Mouse (Mus musculus) embryonic facial prominence, embryonic 10.5 days (tissue): ENCODE measurements around the gene Ptchd4. TPM values are rescaled to one million over a fixed set of nuclear protein-coding genes. Genes with fewer than 3 reads are reported as not detected.

Experiments used
- DNase-seq: peaks from one replicate; pipeline ENCODE4 v3.0.0-alpha.2; 2017; ENCODE audit warnings: low spot score
- H3K27ac ChIP-seq: fragments of 300-500 bp; sonication (generic); replicated peaks from 2 replicates; pipeline ENCODE4 v1.5.1; 2016; ENCODE audit warnings: mild to moderate bottlenecking
- H3K27me3 ChIP-seq: fragments of 300-500 bp; sonication (generic); replicated peaks from 2 replicates; pipeline ENCODE4 v1.6.1; 2016; ENCODE audit warnings: low read depth, mild to moderate bottlenecking; ENCODE audit not compliant: poor library complexity, severe bottlenecking
- H3K36me3 ChIP-seq: fragments of 300-500 bp; sonication (generic); replicated peaks from 2 replicates; pipeline ENCODE4 v1.6.1; 2016; ENCODE audit warnings: mild to moderate bottlenecking, moderate library complexity
- H3K4me1 ChIP-seq: fragments of 300-500 bp; sonication (generic); 2 replicates; pipeline ENCODE4 v1.6.1; 2016
- H3K4me3 ChIP-seq: fragments of 300-500 bp; sonication (generic); 2 replicates; pipeline ENCODE4 v1.5.1; 2016; ENCODE audit warnings: mild to moderate bottlenecking, moderate library complexity
- H3K9me3 ChIP-seq: fragments of 300-500 bp; sonication (generic); 2 replicates; pipeline ENCODE4 v1.6.1; 2016; ENCODE audit warnings: mild to moderate bottlenecking
- WGBS: fragments of 180-500 bp; shearing (Covaris S2); methylation state at CpG from one replicate; pipeline ENCODE4 v1.1.7; 2016; 5-methylcytosine and 5-hydroxymethylcytosine counted together
- polyA plus RNA-seq: library from polyadenylated mRNA; unstranded; fragments of >200 nt; fragmentation: Nextera tagmentation; extraction: Ambion mirVana; gene quantifications from 2 replicates; pipeline ENCODE4 v1.2.1, GENCODE M21; 2016

Gene Ptchd4
- 1.0 and 1.2 TPM in 2 replicates for polyA plus RNA-seq

- Histone ChIP-seq H3K9me3 (no peaks in the 10 kb centered on the region), H3K4me1 (peaks cover 19% of the 10 kb centered on the region), H3K36me3 (no peaks in the 10 kb centered on the region), H3K27me3 (peaks cover 36% of the 10 kb centered on the region), H3K4me3 (peak within 1 kb of the TSS; percentile 71), H3K27ac (peak within 1 kb of the TSS; percentile 79)
- peak; percentile 62 for DNase-seq
- WGBS: under 1% methylated on average over 56 of the region's 56 CpGs
These were observed at the start of gene Ptchd4 for GRCm38 (mm10) chr17:42315669-42316611. Ptchd4 (plus strand) TSS chr17:42315947.

DNA sequence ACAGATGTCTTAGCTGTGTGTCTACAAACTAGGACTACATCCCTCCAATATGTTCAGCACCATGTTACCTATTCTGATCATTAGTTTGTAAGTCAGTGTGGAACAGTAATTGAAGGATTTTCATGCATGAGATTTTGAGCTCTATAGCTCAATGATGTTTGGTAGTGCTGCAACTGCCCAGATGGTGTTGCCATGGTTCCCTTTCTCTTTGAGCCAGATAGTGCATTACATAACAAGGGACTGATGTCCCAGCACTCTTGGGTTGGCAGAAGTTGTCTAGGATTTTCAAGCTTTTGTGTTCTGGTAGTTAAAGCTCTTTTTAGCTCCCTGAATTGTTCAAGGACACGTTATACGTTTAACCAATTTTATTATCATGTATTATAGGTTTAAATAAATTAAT lies 38.9 kb upstream of the Ptchd4 start:
- H3K9me3 ChIP-seq: no peaks in the 10 kb centered on the region
- DNase-seq: no peak
- H3K27ac ChIP-seq: no peak overlapping the region
- H3K4me3 ChIP-seq: no peak overlapping the region
- no peaks in the 10 kb centered on the region for H3K27me3 ChIP-seq
- no peaks in the 10 kb centered on the region for H3K4me1 ChIP-seq
- H3K36me3 ChIP-seq: no peaks in the 10 kb centered on the region
- 91% methylated on average over 2 of the region's 2 CpGs for WGBS

GRCm38 (mm10) chr17:42284391-42284790 lies 31.4 kb upstream of the Ptchd4 start:
- Histone ChIP-seq H3K4me1 (no peaks in the 10 kb centered on the region), H3K4me3 (no peak overlapping the region), H3K27me3 (no peaks in the 10 kb centered on the region), H3K27ac (no peak overlapping the region), H3K9me3 (no peaks in the 10 kb centered on the region), H3K36me3 (no peaks in the 10 kb centered on the region)
- no peak for DNase-seq
- WGBS: 69% methylated on average over 1 of the region's 1 CpGs

- WGBS: 78% methylated on average over 3 of the region's 3 CpGs
- no peaks in the 10 kb centered on the region for H3K27me3 ChIP-seq
These were observed 29.5 kb upstream of the Ptchd4 start for GRCm38 (mm10) chr17:42286255-42286654.

DNA sequence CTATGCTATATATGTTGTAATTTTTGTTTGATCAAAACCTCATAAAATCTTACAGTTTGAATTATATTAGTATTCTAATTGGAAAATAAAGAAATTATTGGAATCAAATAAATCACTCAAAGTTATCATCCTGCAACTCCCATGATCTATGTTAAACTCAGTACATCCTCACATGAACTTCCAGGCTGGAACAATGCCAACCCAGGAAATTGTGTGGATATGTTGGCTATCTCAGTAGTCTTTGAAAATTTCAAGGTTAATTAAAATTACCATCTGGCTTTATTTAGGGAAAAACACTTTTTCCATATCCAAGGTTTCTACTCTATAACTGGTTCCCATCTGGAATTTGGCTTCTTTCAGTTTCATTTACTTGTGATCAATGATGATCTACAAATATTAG lies 25.4 kb upstream of the Ptchd4 start:
- H3K27ac ChIP-seq: no peak overlapping the region
- no peaks in the 10 kb centered on the region for H3K27me3 ChIP-seq
- H3K4me3 ChIP-seq: no peak overlapping the region
- no peak for DNase-seq
- no peaks in the 10 kb centered on the region for H3K4me1 ChIP-seq
- H3K36me3 ChIP-seq: no peaks in the 10 kb centered on the region
- H3K9me3 ChIP-seq: no peaks in the 10 kb centered on the region

More at GRCm38 (mm10) chr17:42286255-42286654, 29.5 kb upstream of the Ptchd4 start:
- Histone ChIP-seq H3K36me3 (no peaks in the 10 kb centered on the region), H3K27ac (no peak overlapping the region), H3K4me1 (no peaks in the 10 kb centered on the region), H3K4me3 (no peak overlapping the region), H3K9me3 (no peaks in the 10 kb centered on the region)
- no peak for DNase-seq

- 51% methylated on average over 5 of the region's 5 CpGs for WGBS
These were observed 24.0 kb upstream of the Ptchd4 start for GRCm38 (mm10) chr17:42291793-42292192.

DNA sequence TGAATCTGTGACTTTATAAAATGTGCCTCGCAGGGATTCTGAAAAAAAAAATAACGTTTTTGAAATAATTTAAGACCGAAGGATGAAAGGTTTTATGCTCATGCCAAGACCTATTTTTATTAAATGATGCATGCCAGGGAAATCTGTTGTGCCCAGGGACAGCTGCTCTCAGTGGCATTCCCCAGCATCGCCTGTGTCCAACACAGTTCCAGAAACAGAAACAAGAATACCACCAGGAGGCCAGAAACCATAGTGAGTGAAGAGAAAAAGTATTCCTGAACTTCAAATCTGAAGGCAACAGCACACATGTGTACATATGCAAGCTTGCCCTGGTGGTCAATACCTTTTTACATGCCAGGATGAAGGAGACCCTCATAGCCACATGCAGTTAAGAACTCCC lies 17.8 kb upstream of the Ptchd4 start:
- no peaks in the 10 kb centered on the region for H3K36me3 ChIP-seq
- no peaks in the 10 kb centered on the region for H3K4me1 ChIP-seq
- no peak overlapping the region for H3K4me3 ChIP-seq
- H3K27me3 ChIP-seq: no peaks in the 10 kb centered on the region
- WGBS: 83% methylated on average over 4 of the region's 4 CpGs
- DNase-seq: no peak
- no peak overlapping the region for H3K27ac ChIP-seq
- no peaks in the 10 kb centered on the region for H3K9me3 ChIP-seq

More at GRCm38 (mm10) chr17:42291793-42292192, 24.0 kb upstream of the Ptchd4 start:
- Histone ChIP-seq H3K27me3 (no peaks in the 10 kb centered on the region), H3K4me3 (no peak overlapping the region), H3K4me1 (no peaks in the 10 kb centered on the region), H3K27ac (no peak overlapping the region), H3K36me3 (no peaks in the 10 kb centered on the region), H3K9me3 (no peaks in the 10 kb centered on the region)
- DNase-seq: no peak

DNA sequence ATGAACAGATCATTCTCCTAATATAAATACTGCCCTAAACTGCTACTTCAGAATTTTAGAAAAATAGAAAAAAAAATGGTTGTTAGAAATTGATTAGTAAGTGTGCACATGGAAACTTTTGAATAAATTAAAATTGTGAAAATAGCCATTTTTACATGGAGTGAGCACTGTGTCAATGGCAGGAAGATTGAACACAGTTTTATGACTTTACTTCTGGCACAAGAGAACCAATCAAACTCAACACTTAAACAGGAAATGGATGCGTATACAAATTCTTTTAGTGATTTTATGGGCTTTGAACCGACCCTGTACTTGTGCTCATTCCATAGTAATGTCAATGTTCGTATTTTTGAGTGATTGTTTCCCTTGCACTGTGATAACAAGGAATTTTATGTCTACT lies 16.1 kb upstream of the Ptchd4 start:
- Histone ChIP-seq H3K4me3 (no peak overlapping the region), H3K27me3 (no peaks in the 10 kb centered on the region), H3K4me1 (no peaks in the 10 kb centered on the region), H3K36me3 (no peaks in the 10 kb centered on the region), H3K27ac (no peak overlapping the region), H3K9me3 (no peaks in the 10 kb centered on the region)
- no peak for DNase-seq
- 87% methylated on average over 3 of the region's 3 CpGs for WGBS

GRCm38 (mm10) chr17:42303062-42303577 lies 12.6 kb upstream of the Ptchd4 start:
- 71% methylated on average over 4 of the region's 4 CpGs for WGBS
- Histone ChIP-seq H3K9me3 (no peaks in the 10 kb centered on the region), H3K4me3 (no peak overlapping the region), H3K36me3 (no peaks in the 10 kb centered on the region), H3K27ac (no peak overlapping the region), H3K27me3 (no peaks in the 10 kb centered on the region), H3K4me1 (no peaks in the 10 kb centered on the region)
- no peak for DNase-seq

GRCm38 (mm10) chr17:42304262-42304661 lies 11.5 kb upstream of the Ptchd4 start:
- no peak for DNase-seq
- no peak overlapping the region for H3K27ac ChIP-seq
- no peaks in the 10 kb centered on the region for H3K4me1 ChIP-seq
- H3K4me3 ChIP-seq: no peak overlapping the region
- H3K27me3 ChIP-seq: no peaks in the 10 kb centered on the region
- WGBS: 69% methylated on average over 4 of the region's 4 CpGs
- H3K9me3 ChIP-seq: no peaks in the 10 kb centered on the region
- no peaks in the 10 kb centered on the region for H3K36me3 ChIP-seq

DNA sequence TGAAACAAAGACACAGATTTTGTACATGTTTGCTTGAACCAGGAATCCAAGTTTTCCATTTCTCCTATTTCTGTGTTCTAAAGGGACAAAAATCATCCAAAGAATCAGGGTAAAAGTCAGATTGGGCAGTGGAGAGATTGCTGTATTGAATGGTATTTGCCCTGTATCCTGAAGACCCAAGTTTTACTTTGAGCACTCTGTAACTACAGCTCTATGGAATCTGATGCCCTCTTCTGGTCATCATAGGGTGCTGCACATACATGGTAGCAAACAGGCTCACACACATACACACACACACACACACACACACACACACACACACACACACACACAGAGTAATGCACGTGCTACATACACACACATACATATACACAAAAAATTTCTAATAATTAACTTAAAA lies 8.7 kb upstream of the Ptchd4 start:
- Histone ChIP-seq H3K9me3 (no peaks in the 10 kb centered on the region), H3K4me1 (no peaks in the 10 kb centered on the region), H3K36me3 (no peaks in the 10 kb centered on the region), H3K27ac (no peak overlapping the region), H3K4me3 (no peak overlapping the region), H3K27me3 (no peaks in the 10 kb centered on the region)
- no peak for DNase-seq
- 96% methylated on average over 1 of the region's 1 CpGs for whole genome bisulfite sequencing

GRCm38 (mm10) chr17:42310136-42310535 lies 5.6 kb upstream of the Ptchd4 start:
- Histone ChIP-seq H3K27ac (no peak overlapping the region), H3K4me3 (no peak overlapping the region), H3K27me3 (peaks cover 1% of the 10 kb centered on the region), H3K9me3 (no peaks in the 10 kb centered on the region), H3K36me3 (no peaks in the 10 kb centered on the region), H3K4me1 (no peaks in the 10 kb centered on the region)
- no peak for DNase-seq

GRCm38 (mm10) chr17:42316612-42316982 lies 850 bp downstream of the Ptchd4 start:
- Histone ChIP-seq H3K4me1 (peaks cover 19% of the 10 kb centered on the region), H3K9me3 (no peaks in the 10 kb centered on the region), H3K27me3 (peaks cover 36% of the 10 kb centered on the region), H3K36me3 (no peaks in the 10 kb centered on the region), H3K27ac (no peak overlapping the region), H3K4me3 (peak overlapping the region; percentile 71)
- peak; percentile 44 for DNase-seq
- WGBS: 1% methylated on average over 22 of the region's 22 CpGs
